ENCODE assay signal across 12 mouse cellular contexts in the genomic region with DNA sequence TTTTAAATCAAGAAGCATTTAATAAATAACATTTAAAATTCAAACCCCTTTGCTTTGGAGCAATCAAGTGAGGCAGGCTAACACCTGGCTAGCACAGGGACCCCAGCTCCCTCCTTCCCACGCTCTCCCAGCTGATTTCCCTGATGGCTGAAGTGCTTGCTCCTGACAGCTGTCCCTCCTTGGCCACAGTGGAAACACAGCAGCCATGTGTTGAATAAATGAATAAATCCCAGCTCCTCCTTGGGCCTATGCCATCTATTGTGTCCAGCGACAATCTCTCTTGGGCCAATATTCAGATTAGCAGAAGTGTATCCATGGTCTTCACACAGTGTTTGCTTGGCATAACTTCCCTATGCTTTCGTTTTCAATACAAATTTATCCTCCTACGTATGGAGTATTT.
DNase-seq lines count a peak whose midpoint lies in the region; ATAC-seq and TF ChIP-seq lines count a peak whose summit lies in the region.
"Had no signal": no experiment of that assay in that cellular context is flagged by ENCODE, and none has a peak within 500 bp of the region (broad histone marks: within the 10 kb centered on the region; RNA-seq: fewer than 3 reads in every experiment).

No protein-coding gene starts in this region.

- no peak overlapping the region for H3K27ac ChIP-seq in forebrain, embryonic 16.5 days (ENCODE audit: low read length)
- no peak overlapping the region for H3K27ac ChIP-seq in forebrain, embryonic 10.5 days
- no peak overlapping the region for H3K27ac ChIP-seq in left cerebral cortex, adult 2 months
- H3K27ac ChIP-seq: liver, embryonic 12.5 days had no signal

- no peak for DNase-seq in forebrain, embryonic 10.5 days (ENCODE audit: extremely low spot score, low spot score)
- DNase-seq in left cerebral cortex, postnatal 4 days, result peak; percentile 67
- no peak for DNase-seq in left cerebral cortex, adult 2 months (ENCODE audit: extremely low spot score in 1 of 2, low spot score in 2 of 2)
- DNase-seq in layer of hippocampus, adult 9-11 months, result peak; percentile 71
- DNase-seq in ovary, postnatal 10 days (ENCODE audit: low spot score), result no peak
- no peak for DNase-seq in thymus, postnatal 25 days
- DNase-seq: gastrocnemius, postnatal 36 days; kidney, adult 9 months; lung, postnatal 36 days had no signal

- TF ChIP-seq CTCF in left cerebral cortex, adult 2 months (IDR thresholded peaks at IDR 0.05), result no peak

- 0 out of 2 replicates have a peak, but pooled peaks have one; percentile 36 for ATAC-seq in forebrain, embryonic 16.5 days
- ATAC-seq: liver, embryonic 12.5 days had no signal

- peaks cover 3% of the 10 kb centered on the region; the same call in 1 of the 2 replicates for H3K4me1 ChIP-seq in forebrain, embryonic 16.5 days (replicated peaks; ENCODE audit: control insufficient read depth, insufficient read depth, low read length)
- H3K4me1 ChIP-seq in forebrain, embryonic 10.5 days, result no peaks in the 10 kb centered on the region
- H3K4me1 ChIP-seq: liver, embryonic 12.5 days had no signal

- H3K9ac ChIP-seq in forebrain, embryonic 16.5 days (replicated peaks; ENCODE audit: low read depth, low read length), result no peak overlapping the region
- H3K9ac ChIP-seq: liver, embryonic 12.5 days had no signal

- H3K36me3 ChIP-seq in forebrain, embryonic 16.5 days (ENCODE audit: control insufficient read depth, insufficient read depth), result no peaks in the 10 kb centered on the region
- no peaks in the 10 kb centered on the region for H3K36me3 ChIP-seq in forebrain, embryonic 10.5 days (replicated peaks)
- H3K36me3 ChIP-seq: liver, embryonic 12.5 days had no signal

- no peak overlapping the region for H3K4me2 ChIP-seq in forebrain, embryonic 16.5 days (ENCODE audit: low read length)
- H3K4me2 ChIP-seq: liver, embryonic 12.5 days had no signal

- intact Hi-C loops in left cerebral cortex, postnatal 4 days (cut with DNase I), result no loop called here
- intact Hi-C loops in left cerebral cortex, adult 2 months (cut with DNase I), result no loop called here

- H3K27me3 ChIP-seq in forebrain, embryonic 16.5 days (replicated peaks; ENCODE audit: control insufficient read depth, insufficient read depth, low read length), result no peaks in the 10 kb centered on the region
- H3K27me3 ChIP-seq in forebrain, embryonic 10.5 days (ENCODE audit: poor library complexity, severe bottlenecking), result no peaks in the 10 kb centered on the region
- H3K27me3 ChIP-seq: liver, embryonic 12.5 days had no signal

- no peaks in the 10 kb centered on the region for H3K9me3 ChIP-seq in forebrain, embryonic 16.5 days (ENCODE audit: control insufficient read depth, low read length)
- no peaks in the 10 kb centered on the region for H3K9me3 ChIP-seq in forebrain, embryonic 10.5 days

- H3K4me3 ChIP-seq in forebrain, embryonic 16.5 days (replicated peaks; ENCODE audit: low read length), result no peak overlapping the region
- H3K4me3 ChIP-seq in forebrain, embryonic 10.5 days, result no peak overlapping the region
- H3K4me3 ChIP-seq in left cerebral cortex, adult 2 months, result no peak overlapping the region
- H3K4me3 ChIP-seq: liver, embryonic 12.5 days; myocyte had no signal

- 50% methylated on average over 4 of the region's 4 CpGs for WGBS in forebrain, embryonic 16.5 days
- 87% methylated on average over 4 of the region's 4 CpGs for WGBS in forebrain, embryonic 10.5 days

Comparison
In these comparisons a context has a peak if more than half of its experiments do, and no peak if none do; other contexts are left out.
1. DNase-seq: peak in left cerebral cortex, postnatal 4 days (single experiment) and layer of hippocampus, adult 9-11 months (single experiment); none in forebrain, embryonic 10.5 days (single experiment), left cerebral cortex, adult 2 months (0 of 2), ovary, postnatal 10 days (single experiment) and thymus, postnatal 25 days (single experiment).